Mouse (Mus musculus) B cell, adult 2 months (primary cell): ENCODE measurements around the gene Morf4l1.
"Not testable (repeated sequence)": the region's sequence is repeated elsewhere in the genome, so short reads cannot be mapped to it uniquely, and the experiment has no call there.

Source experiments
- DNase-seq, 2 experiments: peaks; one replicate each; pipeline ENCODE4 v3.0.0; 2022

Morf4l1 gene

GRCm38 (mm10) chr9:90060574-90060875 lies 54.0 kb downstream of the Morf4l1 start:
- peak; percentile 41 to 48 for DNase-seq

GRCm38 (mm10) chr9:90059828-90060573 lies 54.6 kb downstream of the Morf4l1 start:
- DNase-seq = peak; percentile 78

GRCm38 (mm10) chr9:90056716-90057115 lies 57.9 kb downstream of the Morf4l1 start:
- DNase-seq = no peak

GRCm38 (mm10) chr9:90055911-90056310 lies 58.7 kb downstream of the Morf4l1 start:
- no peak for DNase-seq

GRCm38 (mm10) chr9:90055409-90055808 lies 59.2 kb downstream of the Morf4l1 start:
- no peak for DNase-seq

GRCm38 (mm10) chr9:90054371-90055145 lies 60.0 kb downstream of the Morf4l1 start:
- peak; percentile 81 to 82 for DNase-seq

GRCm38 (mm10) chr9:90053852-90054251 lies 60.7 kb downstream of the Morf4l1 start, which contains the start of gene Ctsh:
Gene Ctsh (plus strand): TSS chr9:90054152.
- DNase-seq = no peak

GRCm38 (mm10) chr9:90047937-90048627 lies 66.5 kb downstream of the Morf4l1 start:
- DNase-seq = no peak

- DNase-seq = no peak
These were observed 69.4 kb downstream of the Morf4l1 start for GRCm38 (mm10) chr9:90045191-90045590.

GRCm38 (mm10) chr9:90042906-90043305 lies 71.7 kb downstream of the Morf4l1 start:
- not testable (repeated sequence) for DNase-seq
